Mouse (Mus musculus): ENCODE measurements around the gene Nxpe4. TPM values are rescaled to one million over a fixed set of nuclear protein-coding genes. Genes with fewer than 3 reads are reported as not detected.

Nxpe4 gene
- polyA plus RNA-seq, 1 experiment from 2014 or later, result 9.3 TPM

DNA sequence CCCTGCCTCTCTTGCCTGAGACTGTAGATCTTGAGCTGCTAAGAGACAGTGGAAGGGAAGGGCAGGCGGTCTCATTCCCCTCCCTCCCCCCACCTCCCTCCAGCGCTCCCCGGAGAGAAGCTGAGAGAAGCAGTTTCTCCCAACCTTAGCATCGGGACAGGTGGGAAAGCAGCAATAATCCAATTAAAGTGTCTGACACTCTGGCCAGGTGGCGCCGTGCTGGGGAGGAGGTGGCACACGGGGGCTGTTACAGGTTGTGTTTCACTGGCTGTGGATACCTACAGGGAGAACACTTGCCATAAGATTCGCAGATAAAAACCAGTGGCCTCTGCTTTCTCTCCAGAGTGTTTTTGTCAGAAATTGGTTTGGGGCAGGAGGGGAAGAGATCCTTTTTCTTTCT is 90.4 kb downstream of the Nxpe4 start:
- H3K36me3 ChIP-seq (ENCODE audit: control insufficient read depth, insufficient read depth, low read length), result no peaks in the 10 kb centered on the region
- H3K4me3 ChIP-seq (ENCODE audit: low read depth, low read length), result no peak overlapping the region
- H3K9ac ChIP-seq (replicated peaks; ENCODE audit: low read depth, low read length), result no peak overlapping the region
- H3K4me2 ChIP-seq (ENCODE audit: low read depth, low read length), result no peak overlapping the region
- no peak for ATAC-seq (ENCODE audit: low read depth)
- 9% methylated on average over 8 of the region's 8 CpGs for WGBS
- no peak overlapping the region for H3K27ac ChIP-seq (ENCODE audit: low read depth, low read length)
- no peaks in the 10 kb centered on the region for H3K4me1 ChIP-seq (ENCODE audit: control insufficient read depth, insufficient read depth, low read length)
- H3K27me3 ChIP-seq (ENCODE audit: control insufficient read depth, insufficient read depth, low read length), result no peaks in the 10 kb centered on the region
- H3K9me3 ChIP-seq (ENCODE audit: control insufficient read depth, low read length), result no peaks in the 10 kb centered on the region

DNA sequence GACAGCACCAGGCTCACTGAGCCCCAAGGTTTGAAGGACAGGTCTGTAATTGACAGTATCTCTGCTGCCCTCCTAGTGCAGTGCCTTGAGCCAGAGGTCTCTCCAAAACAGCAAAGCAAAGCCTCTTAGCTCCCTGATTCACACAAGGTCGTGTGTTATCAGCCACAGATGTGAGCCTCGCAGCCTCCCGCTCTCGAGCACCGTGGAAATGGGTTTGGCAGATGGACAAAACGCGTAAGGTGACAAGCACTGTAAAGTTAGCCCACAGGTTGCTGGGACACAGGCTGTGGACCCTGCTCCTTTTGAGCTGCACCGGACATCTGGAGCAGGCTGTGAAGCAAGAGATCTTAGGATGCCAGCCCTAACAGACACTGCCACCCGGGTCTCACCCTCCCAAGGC is 95.2 kb downstream of the Nxpe4 start:
- H3K9ac ChIP-seq (replicated peaks; ENCODE audit: low read depth, low read length), result no peak overlapping the region
- no peaks in the 10 kb centered on the region for H3K27me3 ChIP-seq (ENCODE audit: control insufficient read depth, insufficient read depth, low read length)
- no peak overlapping the region for H3K4me2 ChIP-seq (ENCODE audit: low read depth, low read length)
- no peaks in the 10 kb centered on the region for H3K4me1 ChIP-seq (ENCODE audit: control insufficient read depth, insufficient read depth, low read length)
- 66% methylated on average over 9 of the region's 9 CpGs for WGBS
- no peak for ATAC-seq (ENCODE audit: low read depth)
- no peak overlapping the region for H3K4me3 ChIP-seq (ENCODE audit: low read depth, low read length)
- no peaks in the 10 kb centered on the region for H3K36me3 ChIP-seq (ENCODE audit: control insufficient read depth, insufficient read depth, low read length)
- no peaks in the 10 kb centered on the region for H3K9me3 ChIP-seq (ENCODE audit: control insufficient read depth, low read length)
- H3K27ac ChIP-seq (ENCODE audit: low read depth, low read length), result no peak overlapping the region

DNA sequence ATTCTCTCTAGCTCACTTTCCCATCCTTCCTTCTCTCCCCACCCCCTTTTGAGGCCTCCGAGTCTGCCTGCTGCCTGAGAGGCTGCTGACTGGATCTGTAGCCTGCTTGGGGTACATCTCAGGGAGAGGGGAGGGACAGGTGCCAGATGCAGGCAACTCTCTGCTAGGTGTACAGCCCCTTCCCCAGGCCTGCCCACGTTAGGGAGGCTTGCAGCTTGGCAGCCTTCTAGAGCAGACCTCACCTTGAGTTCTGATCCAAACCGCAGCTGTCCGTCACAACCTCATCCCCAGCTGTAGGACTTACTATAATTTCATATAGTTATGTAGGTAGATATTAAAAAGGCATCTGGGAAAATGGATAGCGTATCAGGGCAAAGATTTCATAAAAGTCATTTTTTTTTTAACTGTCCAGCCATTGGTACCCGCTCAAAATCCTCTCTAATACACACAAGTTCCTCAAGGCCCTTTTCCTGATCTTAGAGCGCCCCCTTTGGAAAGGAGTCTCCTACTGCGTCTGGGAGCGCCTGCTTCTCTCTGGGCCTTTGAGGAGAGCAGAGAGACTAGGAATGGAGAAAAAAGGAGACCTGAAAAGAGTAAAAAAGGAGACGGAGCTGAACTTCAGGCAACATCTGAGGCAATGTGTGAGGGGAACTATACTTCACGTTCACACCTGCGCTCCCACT is 96.1 kb downstream of the Nxpe4 start:
- ATAC-seq (ENCODE audit: low read depth), result peak; percentile 58; the same call in 1 of the 2 replicates
- H3K36me3 ChIP-seq (ENCODE audit: control insufficient read depth, insufficient read depth, low read length), result no peaks in the 10 kb centered on the region
- H3K27ac ChIP-seq (ENCODE audit: low read depth, low read length), result no peak overlapping the region
- no peak overlapping the region for H3K9ac ChIP-seq (replicated peaks; ENCODE audit: low read depth, low read length)
- no peaks in the 10 kb centered on the region for H3K27me3 ChIP-seq (ENCODE audit: control insufficient read depth, insufficient read depth, low read length)
- 42% methylated on average over 12 of the region's 12 CpGs for WGBS
- H3K4me3 ChIP-seq (ENCODE audit: low read depth, low read length), result no peak overlapping the region
- H3K4me1 ChIP-seq (ENCODE audit: control insufficient read depth, insufficient read depth, low read length), result no peaks in the 10 kb centered on the region
- no peak overlapping the region for H3K4me2 ChIP-seq (ENCODE audit: low read depth, low read length)
- H3K9me3 ChIP-seq (ENCODE audit: control insufficient read depth, low read length), result no peaks in the 10 kb centered on the region

DNA sequence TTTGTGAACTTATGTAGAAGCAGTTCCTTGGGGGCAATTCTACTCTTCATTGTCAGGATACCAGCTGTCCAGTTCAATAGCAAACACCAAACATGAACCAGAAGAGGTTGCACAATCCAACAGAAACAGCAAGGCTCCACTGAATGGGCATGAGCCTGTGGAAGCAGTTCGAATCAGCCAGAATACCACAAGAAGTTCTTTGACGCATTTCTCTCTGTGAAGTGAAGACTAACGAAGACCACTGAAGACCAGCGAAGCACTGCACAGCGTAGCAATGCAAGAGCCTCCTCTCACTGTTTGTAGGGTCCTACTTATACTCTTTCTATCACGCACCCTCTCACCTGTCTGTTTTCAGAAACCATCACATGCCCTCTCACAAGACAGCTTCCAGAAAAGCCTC is 102.8 kb downstream of the Nxpe4 start:
- no peaks in the 10 kb centered on the region for H3K27me3 ChIP-seq (ENCODE audit: control insufficient read depth, insufficient read depth, low read length)
- no peaks in the 10 kb centered on the region for H3K4me1 ChIP-seq (ENCODE audit: control insufficient read depth, insufficient read depth, low read length)
- no peak overlapping the region for H3K4me2 ChIP-seq (ENCODE audit: low read depth, low read length)
- H3K9me3 ChIP-seq (ENCODE audit: control insufficient read depth, low read length), result no peaks in the 10 kb centered on the region
- H3K27ac ChIP-seq (ENCODE audit: low read depth, low read length), result no peak overlapping the region
- ATAC-seq (ENCODE audit: low read depth), result no peak
- 97% methylated on average over 6 of the region's 6 CpGs for WGBS
- no peak overlapping the region for H3K4me3 ChIP-seq (ENCODE audit: low read depth, low read length)
- no peak overlapping the region for H3K9ac ChIP-seq (replicated peaks; ENCODE audit: low read depth, low read length)
- H3K36me3 ChIP-seq (ENCODE audit: control insufficient read depth, insufficient read depth, low read length), result no peaks in the 10 kb centered on the region

DNA sequence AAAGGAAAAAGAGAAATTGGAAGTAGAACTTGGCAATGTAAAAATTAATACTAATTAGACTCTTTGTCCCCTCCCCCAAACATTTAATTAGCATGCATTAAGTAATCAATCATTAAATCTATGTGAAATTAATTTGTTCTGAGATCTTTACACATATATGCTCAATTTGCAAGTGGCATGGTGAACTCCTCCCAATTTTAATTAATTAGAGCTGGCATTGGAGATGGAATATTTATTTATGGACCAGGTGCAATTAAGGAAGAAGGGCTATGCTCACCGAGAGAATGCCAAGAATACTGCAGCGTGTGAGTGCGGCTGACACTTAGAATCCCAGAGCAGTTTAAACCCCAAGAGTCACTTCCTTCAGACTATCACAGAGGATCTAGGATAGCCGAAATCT is 103.7 kb downstream of the Nxpe4 start:
- no peak overlapping the region for H3K27ac ChIP-seq (ENCODE audit: low read depth, low read length)
- ATAC-seq (ENCODE audit: low read depth), result no peak
- H3K9me3 ChIP-seq (ENCODE audit: control insufficient read depth, low read length), result no peaks in the 10 kb centered on the region
- H3K4me2 ChIP-seq (ENCODE audit: low read depth, low read length), result no peak overlapping the region
- H3K9ac ChIP-seq (replicated peaks; ENCODE audit: low read depth, low read length), result no peak overlapping the region
- H3K4me3 ChIP-seq (ENCODE audit: low read depth, low read length), result no peak overlapping the region
- no peaks in the 10 kb centered on the region for H3K4me1 ChIP-seq (ENCODE audit: control insufficient read depth, insufficient read depth, low read length)
- no peaks in the 10 kb centered on the region for H3K27me3 ChIP-seq (ENCODE audit: control insufficient read depth, insufficient read depth, low read length)
- 66% methylated on average over 4 of the region's 4 CpGs for WGBS
- H3K36me3 ChIP-seq (ENCODE audit: control insufficient read depth, insufficient read depth, low read length), result no peaks in the 10 kb centered on the region

DNA sequence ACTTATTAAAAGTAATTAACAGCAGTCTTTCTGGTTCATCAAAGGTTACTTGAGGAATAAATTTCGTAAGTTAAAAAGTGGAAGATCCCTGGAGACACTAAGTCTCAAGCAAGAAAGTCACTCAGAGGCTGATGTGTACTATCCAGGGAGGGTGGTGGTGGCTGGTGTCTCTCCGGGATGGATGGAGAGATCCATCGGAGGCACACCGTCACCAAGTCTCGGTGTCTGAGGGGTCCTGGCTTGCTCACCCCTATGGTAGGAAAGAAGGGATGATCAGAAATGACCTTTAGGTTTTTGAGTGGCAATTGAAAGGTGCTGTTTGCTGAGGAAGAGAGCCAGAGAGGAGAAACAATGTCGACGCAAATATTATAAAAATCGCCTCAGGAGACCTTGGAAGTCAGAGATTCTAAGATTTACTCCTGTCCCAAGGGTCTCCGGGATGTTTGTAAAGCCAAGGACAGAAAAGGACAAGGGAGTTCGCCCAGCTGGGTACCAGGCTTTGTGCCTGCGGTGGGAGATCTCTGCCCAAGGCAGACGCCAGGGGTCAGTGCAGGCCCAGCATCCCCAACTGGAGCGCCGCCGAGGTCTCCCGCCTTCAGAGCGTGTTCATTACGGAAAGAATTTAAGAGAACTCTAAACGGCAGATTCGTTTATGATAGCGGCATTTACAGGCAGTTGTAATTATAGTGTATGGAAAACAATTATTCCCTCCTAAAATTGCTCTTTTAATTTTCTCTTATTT is 104.6 kb downstream of the Nxpe4 start:
- no peaks in the 10 kb centered on the region for H3K9me3 ChIP-seq (ENCODE audit: control insufficient read depth, low read length)
- 13% methylated on average over 21 of the region's 21 CpGs for WGBS
- no peaks in the 10 kb centered on the region for H3K36me3 ChIP-seq (ENCODE audit: control insufficient read depth, insufficient read depth, low read length)

DNA sequence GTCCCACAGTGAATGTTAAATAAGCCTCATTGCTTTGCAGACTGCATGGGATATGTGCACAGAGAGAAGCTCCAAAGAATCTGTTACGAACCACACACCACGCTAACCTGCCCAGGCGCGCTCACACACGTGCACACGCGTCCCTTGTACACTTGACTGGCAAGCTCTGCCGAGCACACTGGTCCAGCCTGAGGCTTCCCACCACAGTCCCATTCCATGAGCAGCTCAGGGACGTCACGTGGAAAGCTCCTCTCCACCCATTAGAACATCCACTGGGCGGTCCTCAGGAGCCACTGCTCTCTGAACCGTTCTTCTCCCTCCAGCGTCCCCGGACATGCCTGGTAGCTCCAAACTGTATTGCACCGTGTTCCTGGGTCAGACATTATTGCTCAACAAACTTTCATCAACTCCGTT is 105.2 kb downstream of the Nxpe4 start:
- Histone ChIP-seq H3K4me1 (ENCODE audit: control insufficient read depth, insufficient read depth, low read length) (no peaks in the 10 kb centered on the region), H3K9me3 (ENCODE audit: control insufficient read depth, low read length) (no peaks in the 10 kb centered on the region), H3K4me3 (ENCODE audit: low read depth, low read length) (peak overlapping the region; percentile 34), H3K9ac (replicated peaks; ENCODE audit: low read depth, low read length) (peak overlapping the region; percentile 39; the same call in 1 of the 2 replicates), H3K4me2 (ENCODE audit: low read depth, low read length) (peak overlapping the region; percentile 74), H3K27me3 (ENCODE audit: control insufficient read depth, insufficient read depth, low read length) (no peaks in the 10 kb centered on the region), H3K27ac (ENCODE audit: low read depth, low read length) (no peak overlapping the region), H3K36me3 (ENCODE audit: control insufficient read depth, insufficient read depth, low read length) (no peaks in the 10 kb centered on the region)
- WGBS, result 1% methylated on average over 16 of the region's 16 CpGs
- ATAC-seq (ENCODE audit: low read depth), result peak; percentile 91

More for the DNA sequence above, 104.6 kb downstream of the Nxpe4 start:
- Histone ChIP-seq H3K4me1 (ENCODE audit: control insufficient read depth, insufficient read depth, low read length) (no peaks in the 10 kb centered on the region), H3K27ac (ENCODE audit: low read depth, low read length) (no peak overlapping the region), H3K9ac (replicated peaks; ENCODE audit: low read depth, low read length) (0 out of 2 replicates have a peak overlapping the region, but pooled peaks have one; percentile 39), H3K4me3 (ENCODE audit: low read depth, low read length) (peak overlapping the region; percentile 34), H3K27me3 (ENCODE audit: control insufficient read depth, insufficient read depth, low read length) (no peaks in the 10 kb centered on the region), H3K4me2 (ENCODE audit: low read depth, low read length) (peak overlapping the region; percentile 74)
- ATAC-seq (ENCODE audit: low read depth), result peak; percentile 93

DNA sequence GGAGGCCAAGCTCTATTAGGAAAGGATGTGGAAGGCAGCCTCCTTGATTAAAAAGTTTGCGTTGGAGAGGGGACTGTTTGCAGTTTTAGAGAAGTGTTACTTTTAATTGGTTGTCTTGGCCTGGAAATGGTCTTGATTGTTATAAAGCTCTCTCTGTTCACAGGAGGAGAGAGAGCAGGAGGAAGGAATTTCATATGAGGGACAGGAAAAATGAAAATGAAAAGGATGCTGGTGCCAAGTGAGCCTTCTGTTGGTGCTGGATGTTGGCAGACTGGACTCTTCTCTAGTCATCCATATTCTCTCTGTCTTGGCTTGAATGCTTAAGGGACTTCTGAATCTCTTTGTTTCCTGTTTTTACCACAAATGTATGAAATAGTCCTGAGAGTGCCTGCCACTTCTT is 106.1 kb downstream of the Nxpe4 start:
- no peak for ATAC-seq (ENCODE audit: low read depth)
- WGBS, result 40% methylated on average over 1 of the region's 1 CpGs

DNA sequence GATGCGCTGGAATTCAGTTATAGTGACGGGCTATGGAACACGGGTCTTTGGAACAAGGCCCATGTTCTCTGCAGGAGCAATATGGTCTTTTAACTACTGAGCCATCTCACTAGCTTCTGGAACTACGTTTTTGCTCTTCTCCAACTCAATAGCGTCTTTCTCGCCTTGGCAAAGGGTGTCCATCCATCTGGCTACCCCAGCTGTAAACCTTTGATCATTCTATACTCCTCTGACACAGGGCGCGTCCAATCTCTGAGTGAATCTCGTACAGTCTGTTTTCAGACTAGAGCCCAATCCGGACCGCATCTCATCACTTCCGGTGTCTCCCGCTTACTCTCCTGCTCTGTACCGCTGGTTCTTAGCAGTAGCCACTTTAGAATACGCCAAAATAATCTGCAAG is 115.0 kb downstream of the Nxpe4 start:
- Histone ChIP-seq H3K4me1 (ENCODE audit: control insufficient read depth, insufficient read depth, low read length) (no peaks in the 10 kb centered on the region), H3K36me3 (ENCODE audit: control insufficient read depth, insufficient read depth, low read length) (no peaks in the 10 kb centered on the region), H3K9me3 (ENCODE audit: control insufficient read depth, low read length) (no peaks in the 10 kb centered on the region), H3K9ac (replicated peaks; ENCODE audit: low read depth, low read length) (no peak overlapping the region), H3K27me3 (ENCODE audit: control insufficient read depth, insufficient read depth, low read length) (no peaks in the 10 kb centered on the region), H3K27ac (ENCODE audit: low read depth, low read length) (no peak overlapping the region), H3K4me2 (ENCODE audit: low read depth, low read length) (no peak overlapping the region), H3K4me3 (ENCODE audit: low read depth, low read length) (no peak overlapping the region)
- WGBS, result 92% methylated on average over 15 of the region's 15 CpGs
- ATAC-seq (ENCODE audit: low read depth), result no peak

More for the DNA sequence above, 106.1 kb downstream of the Nxpe4 start:
- Histone ChIP-seq H3K36me3 (ENCODE audit: control insufficient read depth, insufficient read depth, low read length) (no peaks in the 10 kb centered on the region), H3K9ac (replicated peaks; ENCODE audit: low read depth, low read length) (no peak overlapping the region), H3K4me1 (ENCODE audit: control insufficient read depth, insufficient read depth, low read length) (no peaks in the 10 kb centered on the region), H3K4me3 (ENCODE audit: low read depth, low read length) (no peak overlapping the region), H3K27me3 (ENCODE audit: control insufficient read depth, insufficient read depth, low read length) (no peaks in the 10 kb centered on the region), H3K4me2 (ENCODE audit: low read depth, low read length) (no peak overlapping the region), H3K27ac (ENCODE audit: low read depth, low read length) (no peak overlapping the region), H3K9me3 (ENCODE audit: control insufficient read depth, low read length) (no peaks in the 10 kb centered on the region)

Measured in neural tube, embryonic 14.5 days (tissue).